Mouse (Mus musculus): ENCODE results near the gene Mical3. TPM values are rescaled to one million over a fixed set of nuclear protein-coding genes. Genes with fewer than 3 reads are reported as not detected.

Mical3 gene
- total RNA-seq, 2 experiments from 2014 or later = 71.0 to 71.9 TPM

DNA sequence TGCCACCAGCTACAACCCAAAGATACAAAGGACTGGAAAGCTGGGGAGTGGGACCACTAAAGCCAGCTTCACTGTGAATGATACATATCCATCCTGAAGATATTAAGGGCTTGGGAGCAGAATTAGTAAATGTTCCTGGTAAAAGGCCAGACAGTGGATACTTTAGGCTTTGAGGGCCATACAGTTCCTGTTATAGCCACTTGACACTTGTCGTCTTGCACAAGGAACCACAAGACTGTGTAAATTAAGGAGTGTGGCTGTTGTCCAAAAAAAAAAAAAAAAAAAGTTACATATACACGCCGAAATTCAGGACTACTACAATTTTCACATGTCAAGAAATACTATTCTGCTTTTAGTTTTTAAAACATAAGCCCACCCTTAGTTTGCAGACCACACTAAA lies 17.6 kb upstream of the Mical3 start:
- no peak for DNase-seq (ENCODE audit: low spot score in 2 of 2)

DNA sequence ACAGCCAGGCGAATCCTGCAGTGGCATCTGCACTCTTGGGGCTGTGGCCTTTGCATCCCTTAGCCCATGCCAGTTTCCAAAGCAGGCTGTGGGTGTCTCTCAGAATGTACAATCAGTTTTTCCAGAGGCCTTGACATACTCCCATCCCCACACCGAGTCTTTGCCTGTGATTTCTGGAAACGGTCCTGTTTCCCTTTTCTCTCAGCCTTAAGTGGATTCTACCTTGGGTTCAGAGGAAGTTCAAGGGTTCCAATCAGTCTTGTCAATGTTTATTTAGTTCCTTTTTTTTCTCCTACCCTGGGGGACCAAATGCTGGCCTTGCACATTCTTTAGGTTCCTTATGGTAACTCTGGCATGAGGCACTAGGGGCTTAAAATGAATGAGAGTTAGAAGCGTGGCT lies 16.0 kb upstream of the Mical3 start:
- DNase-seq (ENCODE audit: low spot score in 2 of 2) = no peak

DNA sequence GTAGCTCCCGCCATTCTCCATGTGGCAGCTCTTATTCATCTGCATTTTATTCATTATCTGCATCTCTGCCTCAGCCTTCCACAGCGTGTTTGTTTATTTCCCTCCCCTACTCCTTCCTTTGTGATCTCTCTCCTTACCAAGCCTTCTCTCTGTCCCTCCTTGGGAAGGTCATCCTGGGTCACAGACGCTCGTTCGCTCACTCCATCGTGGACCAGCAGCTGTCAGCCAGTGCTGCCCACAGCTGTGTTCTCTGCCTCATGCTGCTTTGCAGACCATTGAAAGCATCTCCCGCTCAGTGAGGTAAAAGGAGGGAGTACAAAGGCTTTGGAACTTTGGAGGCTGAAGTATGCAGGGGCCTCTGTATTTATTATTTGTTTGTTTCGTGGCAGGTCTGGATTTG lies 15.1 kb upstream of the Mical3 start:
- no peak for DNase-seq (ENCODE audit: low spot score in 2 of 2)

DNA sequence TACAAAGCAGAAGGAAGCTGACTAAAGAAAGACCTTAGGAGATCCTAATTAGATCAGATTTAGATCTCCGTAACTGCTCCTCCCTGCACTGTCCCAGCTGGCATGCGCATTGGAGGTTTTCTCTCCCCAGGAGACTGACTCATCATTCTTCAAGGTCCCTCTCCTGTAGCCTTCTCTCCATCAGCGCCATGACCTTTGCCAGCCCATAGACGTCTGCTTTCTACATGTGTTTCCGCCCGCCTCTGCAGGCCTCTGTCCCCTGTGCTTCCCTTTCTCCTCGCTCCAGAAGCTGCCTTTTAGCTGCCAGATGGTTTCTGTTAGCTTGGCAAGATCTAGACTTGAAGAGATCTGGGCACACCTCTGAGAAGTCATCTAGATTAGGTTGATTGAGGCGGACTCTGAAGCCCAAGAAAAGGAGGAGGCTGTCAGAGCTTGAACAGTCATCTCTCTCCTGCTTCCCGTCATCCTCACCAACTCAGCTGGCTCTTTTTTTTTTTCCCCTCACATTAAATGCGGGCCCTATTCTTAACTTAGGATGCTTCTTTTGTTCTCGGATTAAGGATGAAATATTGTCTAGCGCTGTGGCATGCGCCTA lies 14.3 kb upstream of the Mical3 start:
- no peak for DNase-seq (ENCODE audit: low spot score in 2 of 2)

DNA sequence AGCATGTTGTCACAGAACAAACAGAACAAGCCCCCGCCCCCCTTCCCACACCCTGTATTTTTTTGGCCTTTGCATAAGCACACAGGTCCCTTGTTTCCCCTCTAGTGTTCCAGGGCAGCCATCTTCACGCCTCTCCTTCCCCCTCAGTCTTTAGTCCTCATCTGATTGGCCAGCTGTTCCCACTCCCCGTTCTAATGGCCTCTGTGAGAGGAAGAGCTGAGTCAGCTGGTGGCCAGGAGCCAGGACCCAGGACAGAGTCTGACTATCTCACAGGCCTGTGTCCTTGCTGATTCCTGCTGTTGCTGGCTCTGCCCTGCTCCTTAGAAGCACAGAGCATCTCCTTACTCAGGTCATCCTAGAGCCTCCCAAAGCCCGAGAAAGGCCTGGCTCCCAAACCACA lies 13.3 kb upstream of the Mical3 start:
- DNase-seq (ENCODE audit: low spot score in 2 of 2) = peak; percentile 36 to 57

DNA sequence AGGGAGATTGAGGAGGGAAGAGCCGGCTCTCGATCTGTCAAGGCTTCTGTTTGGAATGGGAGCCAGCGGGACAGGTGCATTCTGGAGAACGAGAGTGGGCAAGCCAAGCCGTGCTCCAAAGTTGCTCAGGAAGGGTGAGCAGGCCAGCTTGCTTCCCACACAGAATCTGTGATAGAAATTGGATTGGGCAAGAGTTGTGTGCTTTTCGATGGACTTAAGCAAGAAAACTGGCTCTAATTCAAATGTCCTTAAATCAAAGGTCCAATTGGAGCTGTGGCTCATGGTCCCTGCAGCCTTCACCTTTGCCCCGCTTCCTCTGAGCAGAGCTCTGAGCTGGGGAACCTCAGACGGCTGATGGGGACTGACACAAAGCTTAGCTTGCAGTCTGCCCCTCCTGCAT lies 12.6 kb upstream of the Mical3 start:
- DNase-seq (ENCODE audit: low spot score in 2 of 2) = peak in 1 of 2 experiments; percentile 24

DNA sequence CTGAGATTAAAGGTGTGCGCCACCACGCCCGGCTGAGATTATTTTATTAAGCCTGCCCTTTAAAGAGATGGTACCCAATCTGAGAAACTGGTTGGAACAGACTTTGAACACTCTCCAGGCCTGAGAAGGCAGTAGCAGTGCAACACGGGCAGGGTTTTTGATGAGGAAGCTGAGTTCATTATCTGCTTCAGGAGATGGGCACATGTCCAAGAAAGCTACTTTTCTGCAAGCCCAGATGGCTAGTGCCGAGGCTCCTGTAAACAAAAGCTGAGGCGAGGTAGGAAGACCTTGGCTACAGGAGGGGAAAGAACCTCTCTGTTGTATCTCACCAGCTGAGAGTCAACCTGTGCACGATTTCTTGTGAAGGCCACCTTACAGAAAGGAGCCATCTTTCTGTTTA lies 11.5 kb upstream of the Mical3 start:
- DNase-seq (ENCODE audit: low spot score in 2 of 2) = no peak

DNA sequence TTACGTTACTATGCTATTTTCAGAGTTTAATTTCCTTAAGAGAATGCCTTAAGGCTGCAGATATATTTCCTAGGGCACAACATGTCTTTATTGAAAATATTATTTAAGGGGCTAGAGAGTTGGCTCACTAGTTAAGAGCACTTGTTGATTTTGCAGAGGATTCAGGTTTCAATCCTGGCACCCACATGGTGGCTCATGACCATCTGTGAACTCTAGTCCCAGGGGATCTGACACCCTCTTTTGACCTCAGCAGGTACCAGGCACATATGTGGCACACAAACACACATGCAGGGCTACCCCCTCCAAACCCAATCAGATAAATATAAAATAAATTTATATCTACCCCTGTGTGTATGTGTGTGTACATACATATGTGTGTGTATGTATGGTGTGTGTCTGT lies 8.5 kb upstream of the Mical3 start:
- DNase-seq (ENCODE audit: low spot score in 2 of 2) = no peak

DNA sequence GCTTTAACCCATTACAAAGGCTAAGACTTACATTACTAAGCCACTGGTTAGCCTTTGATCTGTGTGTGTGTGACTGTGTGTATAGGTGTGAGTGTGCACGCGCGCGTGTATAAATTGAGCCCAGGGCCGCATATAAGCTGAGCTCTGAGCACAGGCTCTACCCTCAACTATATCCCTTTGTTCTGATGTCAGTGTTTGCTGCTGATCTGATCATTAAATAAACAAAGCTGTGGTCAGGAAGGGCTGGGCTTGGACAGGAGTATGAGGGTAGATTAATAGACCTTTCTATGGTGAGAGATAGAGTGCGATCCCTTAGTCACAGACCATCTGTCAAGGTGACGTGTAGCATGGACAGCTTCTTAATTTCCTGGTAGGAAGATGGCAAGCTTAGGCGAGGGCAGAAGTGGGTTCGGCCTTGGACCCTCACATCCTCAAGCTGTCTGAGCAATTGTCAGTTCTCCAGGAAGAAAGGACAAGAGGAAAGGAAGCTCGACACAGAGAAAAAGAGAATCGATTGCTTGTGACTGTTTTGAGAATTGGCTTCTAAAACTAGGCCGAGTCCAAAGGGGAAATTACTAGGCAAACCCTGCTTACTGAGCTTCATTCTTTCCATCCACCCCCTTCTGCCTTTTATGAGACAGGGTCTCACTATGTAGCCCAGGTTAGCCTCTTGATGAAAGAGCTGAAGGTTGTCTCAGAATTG lies 7.7 kb upstream of the Mical3 start:
- DNase-seq (ENCODE audit: low spot score in 2 of 2) = no peak

DNA sequence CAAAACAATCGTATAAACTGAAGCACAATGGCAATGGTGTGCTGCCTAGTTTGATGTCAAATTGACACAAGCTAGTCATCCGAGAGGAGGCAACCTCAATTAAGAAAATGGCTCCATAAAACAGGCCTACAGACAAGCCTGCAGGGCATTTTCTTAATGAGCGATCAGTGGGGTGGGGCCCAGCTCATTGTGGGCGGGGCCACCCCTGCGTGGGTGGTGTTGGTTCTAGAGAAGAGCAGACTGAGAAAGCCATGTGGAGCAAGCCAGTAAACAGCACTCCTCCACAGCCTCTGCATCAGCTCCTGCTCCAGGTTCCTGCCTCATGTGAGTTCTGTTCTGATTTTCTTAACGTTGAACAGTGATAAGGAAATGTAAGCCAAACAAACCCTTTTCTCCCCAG lies 6.4 kb upstream of the Mical3 start:
- no peak for DNase-seq (ENCODE audit: low spot score in 2 of 2)

DNA sequence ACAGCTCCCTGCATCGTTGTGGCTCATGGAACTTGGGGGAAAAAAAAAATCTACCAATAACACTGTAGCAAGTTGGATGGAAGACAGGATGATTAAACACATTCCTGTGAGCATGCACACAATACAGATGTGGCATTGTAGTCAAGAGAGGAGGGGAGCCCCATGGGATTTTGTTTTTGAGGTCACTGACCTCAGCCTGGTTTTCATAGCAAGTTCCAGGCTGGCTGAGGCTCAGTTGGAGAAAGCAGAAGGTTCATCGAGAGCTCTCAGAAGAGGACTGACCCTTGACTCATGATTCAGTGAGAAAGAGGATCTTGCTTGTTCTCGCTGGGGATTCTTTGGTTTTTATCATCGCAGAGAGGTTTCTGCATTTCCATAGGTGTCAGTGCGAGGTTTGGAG lies 4.1 kb upstream of the Mical3 start:
- DNase-seq (ENCODE audit: low spot score in 2 of 2) = no peak

DNA sequence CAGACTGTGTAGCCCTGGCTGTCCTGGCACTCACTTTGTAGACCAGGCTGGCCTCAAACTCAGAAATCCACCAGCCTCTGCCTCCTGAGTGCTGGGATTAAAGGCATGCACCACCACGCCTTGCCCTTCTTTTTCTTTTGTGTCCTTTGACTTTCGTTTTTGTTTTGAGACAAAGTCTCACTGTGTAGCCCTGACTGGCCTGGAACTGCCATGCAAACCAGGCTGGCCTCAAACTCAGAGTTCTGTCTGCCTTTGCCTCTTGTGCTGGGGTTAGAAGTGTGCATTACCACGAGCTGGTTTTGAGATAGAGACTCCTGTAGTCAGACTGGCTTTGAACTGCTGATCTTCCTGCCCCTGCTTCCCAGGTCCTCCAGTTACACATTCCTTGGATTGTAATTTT lies 3.5 kb upstream of the Mical3 start:
- no peak for DNase-seq (ENCODE audit: low spot score in 2 of 2)

DNA sequence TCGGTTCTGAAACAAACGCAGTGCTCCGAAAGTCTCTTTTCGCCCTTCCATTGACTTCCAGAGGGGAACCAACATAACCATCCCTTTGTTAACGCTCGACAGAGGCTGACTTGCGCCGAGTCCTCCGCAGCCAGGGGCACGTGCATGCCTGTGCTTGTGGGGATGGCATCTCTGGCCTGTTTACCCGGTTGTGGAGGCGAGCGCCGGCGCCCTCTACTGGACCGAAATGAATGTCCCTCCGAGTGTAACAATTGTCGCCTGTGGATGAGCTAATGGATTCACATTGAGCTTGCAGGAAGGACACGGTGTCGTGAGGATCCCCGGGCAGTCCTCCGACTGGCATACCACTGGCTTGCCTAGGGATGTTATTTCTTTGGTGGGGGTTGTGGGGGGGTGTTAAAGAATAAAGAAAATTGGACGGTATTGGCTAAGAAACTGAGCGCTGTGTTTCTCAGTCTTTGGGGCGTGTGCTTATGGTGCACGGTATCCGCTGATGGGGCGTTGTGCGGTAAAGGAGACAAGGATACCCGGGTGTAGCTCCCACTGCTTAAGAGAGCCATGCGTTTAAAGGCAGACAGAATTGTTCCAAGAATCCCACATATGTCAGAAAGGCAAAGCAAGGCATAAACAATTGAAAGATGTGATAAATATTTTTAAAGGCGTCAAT lies 627 bp downstream of the Mical3 start:
- DNase-seq (ENCODE audit: low spot score in 2 of 2) = peak; percentile 60 to 75

DNA sequence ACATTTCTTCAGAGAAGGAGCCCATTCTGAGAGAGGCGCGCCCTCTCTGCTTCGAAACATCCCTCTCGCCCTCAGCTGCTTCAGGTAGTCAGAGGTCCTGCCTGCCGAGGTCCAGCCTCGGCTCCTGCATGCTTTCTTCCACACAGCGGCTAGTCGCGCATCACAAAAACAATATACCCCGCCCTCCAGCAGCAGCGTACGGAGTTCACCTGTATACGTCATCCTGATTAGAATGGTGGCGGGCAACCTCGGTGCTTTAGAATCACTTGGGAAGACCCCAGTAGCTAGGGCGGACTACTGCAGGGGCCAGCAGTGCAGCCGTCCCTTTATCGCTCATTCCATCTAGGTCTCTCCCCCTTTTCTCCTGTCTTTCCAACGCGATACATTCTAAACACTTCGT lies 1.3 kb downstream of the Mical3 start:
- no peak for DNase-seq (ENCODE audit: low spot score in 2 of 2)

DNA sequence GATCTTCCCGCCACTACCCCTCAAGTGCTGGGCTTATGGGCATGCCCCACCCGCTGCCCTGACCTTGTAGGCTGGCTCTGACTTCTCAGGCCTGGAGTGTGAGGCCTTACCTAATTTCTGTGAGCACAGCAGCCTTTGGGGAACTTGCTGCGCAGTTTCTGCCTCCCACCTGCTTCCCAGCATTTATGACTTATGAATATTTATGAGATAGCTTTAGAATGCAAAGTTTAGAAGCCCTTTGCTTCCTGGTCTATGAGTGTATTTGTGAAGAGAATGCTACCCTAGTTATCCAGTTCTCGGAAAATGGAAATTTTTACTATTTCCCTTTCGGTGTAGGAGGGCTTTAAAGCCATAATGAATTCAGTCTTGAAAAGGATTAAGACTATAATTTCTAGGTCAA lies 2.1 kb downstream of the Mical3 start:
- DNase-seq (ENCODE audit: low spot score in 2 of 2) = no peak

DNA sequence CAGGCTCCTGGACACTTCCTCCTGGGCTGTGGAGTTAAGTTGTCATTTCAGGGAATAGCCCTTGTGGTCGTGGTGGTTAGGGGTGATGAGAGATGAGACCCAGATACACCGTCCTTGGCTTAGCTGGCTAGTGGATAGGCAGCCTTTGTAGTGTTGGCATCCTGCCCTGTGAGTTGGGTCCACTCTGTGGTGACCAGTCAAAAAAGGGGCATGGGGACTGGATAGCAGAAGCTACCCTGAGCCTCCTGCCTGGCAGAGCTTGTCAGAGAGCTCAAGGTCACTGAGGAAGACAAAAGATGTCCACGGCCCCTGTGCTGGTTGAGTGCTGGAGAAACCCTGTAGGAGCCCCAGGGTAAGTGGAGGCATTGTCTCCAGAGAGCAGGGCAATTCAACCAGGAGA lies 3.1 kb downstream of the Mical3 start:
- no peak for DNase-seq (ENCODE audit: low spot score in 2 of 2)

DNA sequence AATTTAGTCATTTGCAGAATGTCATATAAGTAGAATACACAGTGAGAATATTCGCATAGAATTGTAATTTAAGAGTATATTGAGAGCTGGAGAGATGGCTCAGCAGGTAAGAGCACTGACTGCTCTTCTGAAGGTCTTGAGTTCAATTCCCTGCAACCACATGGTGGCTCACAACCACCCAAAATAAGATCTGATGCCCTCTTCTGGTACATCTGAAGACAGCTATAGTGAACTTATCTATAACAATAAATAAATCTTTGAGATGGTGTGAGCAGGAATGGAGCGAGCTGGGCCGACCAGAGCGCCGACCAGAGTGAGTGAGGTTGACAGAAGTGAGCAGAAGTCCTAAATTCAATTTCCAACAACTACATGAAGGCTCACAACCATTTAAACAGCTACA lies 4.6 kb downstream of the Mical3 start:
- no peak for DNase-seq (ENCODE audit: low spot score in 2 of 2)

DNA sequence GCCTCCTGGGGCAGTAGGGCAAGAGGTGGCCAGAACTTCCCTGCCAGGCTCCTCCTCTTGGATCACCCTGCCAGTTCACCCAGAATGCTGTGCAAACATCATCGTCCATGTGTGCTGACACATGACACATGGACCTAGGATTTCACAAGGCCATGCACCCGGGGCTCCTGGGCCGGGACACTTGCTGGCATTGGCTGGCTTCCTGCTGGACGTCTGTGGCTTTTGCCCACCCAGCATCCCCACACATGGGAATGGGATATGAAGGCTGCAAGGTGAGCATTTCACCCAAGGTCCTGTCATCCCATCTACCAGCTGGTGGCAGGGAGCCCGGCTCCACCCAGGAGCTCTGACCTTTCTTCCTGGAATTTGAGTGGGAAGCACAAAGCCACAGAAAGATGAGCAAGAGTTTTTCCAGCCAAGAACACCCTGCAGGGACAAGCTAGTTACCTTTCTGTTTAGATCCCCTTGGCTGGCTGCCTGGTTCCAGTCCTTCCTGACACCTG lies 8.0 kb downstream of the Mical3 start:
- DNase-seq (ENCODE audit: low spot score in 2 of 2) = peak in 1 of 2 experiments; percentile 42

DNA sequence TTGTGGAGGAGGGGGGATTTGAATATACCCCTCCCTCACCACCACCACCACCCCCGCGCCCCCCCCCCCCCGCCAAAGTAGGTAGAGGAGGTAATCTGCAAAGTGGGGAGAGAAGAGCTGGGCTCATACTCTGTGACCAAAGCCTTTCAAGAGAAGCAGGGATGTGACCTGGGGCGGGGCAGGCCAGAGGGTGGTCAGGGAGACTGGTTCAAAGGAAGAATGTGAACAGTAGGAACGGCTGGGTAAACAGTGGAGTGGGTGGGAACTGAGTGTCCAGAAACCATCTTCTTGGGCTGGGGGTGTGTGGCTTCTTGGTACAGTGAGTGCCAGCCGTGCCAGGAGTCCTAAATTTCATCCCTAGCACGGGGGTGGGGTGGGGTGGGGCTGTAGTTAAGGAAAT lies 10.0 kb downstream of the Mical3 start:
- no peak for DNase-seq (ENCODE audit: low spot score in 2 of 2)

DNA sequence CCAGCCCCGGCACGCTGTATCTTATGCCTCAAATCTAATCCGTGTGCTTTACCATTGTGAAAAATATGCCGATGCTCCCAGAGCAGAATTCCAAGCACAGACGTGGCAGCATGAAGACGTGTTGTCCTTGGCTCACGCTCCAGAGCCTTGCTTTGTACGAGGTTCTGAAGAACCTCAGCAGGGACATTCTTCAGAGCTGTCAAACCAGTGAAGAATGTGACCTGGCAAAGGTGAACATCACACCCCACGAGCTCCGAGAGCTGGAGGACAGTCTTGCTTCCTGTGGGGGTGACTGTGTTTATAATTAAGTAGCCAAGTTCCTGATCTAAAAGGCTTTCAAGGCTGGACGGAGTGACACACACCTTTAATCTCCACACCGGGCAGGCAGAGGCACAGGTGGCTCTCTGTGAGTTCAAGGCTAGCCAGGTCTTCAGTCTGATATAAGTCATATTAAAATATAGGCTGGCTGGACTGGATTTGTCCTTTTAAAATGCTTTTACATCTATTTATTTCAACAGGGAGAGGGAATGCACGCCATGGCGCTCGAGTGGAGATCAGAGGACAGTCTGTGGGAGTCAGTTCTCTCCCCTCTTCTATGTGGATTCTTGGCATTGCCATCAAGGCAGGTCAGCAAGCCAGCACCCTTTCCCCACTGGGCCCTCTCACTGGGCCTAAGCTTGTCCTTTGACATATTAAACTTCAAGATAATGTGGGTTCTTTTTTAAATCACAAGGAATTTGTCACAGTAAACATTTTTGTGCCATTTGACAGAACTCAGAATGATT lies 12.6 kb downstream of the Mical3 start:
- DNase-seq (ENCODE audit: low spot score in 2 of 2) = no peak

DNA sequence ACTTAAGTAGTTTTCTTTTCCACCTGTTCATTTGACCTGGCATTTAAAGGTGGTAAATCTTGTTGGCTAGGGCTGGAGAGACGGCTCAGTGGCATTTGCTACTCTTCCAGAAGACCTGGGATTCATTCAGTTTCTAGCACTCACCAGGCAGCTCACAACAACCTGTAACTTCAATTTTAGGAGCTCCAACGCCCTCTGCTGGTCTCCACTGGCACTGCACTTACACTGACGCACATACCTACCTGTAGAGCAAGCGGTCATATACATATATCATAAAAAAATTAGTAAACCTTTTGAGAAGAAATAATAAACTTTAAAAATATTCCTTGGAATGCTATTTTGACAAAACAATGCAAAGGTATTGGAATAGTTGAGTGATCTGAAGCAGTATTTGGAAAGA lies 13.7 kb downstream of the Mical3 start:
- DNase-seq (ENCODE audit: low spot score in 2 of 2) = no peak

DNA sequence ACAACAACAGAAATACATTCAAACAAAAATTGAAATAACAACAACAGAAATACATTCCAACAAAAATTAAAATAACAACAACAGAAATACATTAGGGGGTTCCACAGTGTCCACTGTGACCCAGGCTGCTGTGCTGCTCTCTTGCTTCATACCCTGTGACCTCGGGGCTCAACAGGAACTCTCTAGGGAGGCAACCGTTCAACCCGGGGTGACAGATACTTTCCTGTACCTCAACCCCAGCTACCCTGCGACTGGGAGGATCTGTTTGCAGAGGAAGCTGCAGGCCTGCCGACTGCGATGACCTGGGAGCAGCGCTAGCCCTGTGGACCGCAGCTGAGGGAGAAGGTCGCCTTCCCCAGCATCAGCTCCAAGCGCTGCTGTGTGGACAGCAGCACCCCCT lies 14.4 kb downstream of the Mical3 start:
- no peak for DNase-seq (ENCODE audit: low spot score in 2 of 2)
